Mouse (Mus musculus) stomach, embryonic 14.5 days (tissue): ENCODE results near the gene Syn3. TPM values are rescaled to one million over a fixed set of nuclear protein-coding genes. Genes with fewer than 3 reads are reported as not detected.

Experiments used
- ATAC-seq: fragments of 200-750 bp; cut with Nextera tagmentation; 2 replicates; pipeline ENCODE4 v1.8.0; 2017; ENCODE audit warnings: low read depth, moderate TSS enrichment; ENCODE audit not compliant: insufficient number of reproducible peaks, insufficient read depth, low FRiP score
- H3K27ac ChIP-seq: fragments of 300-500 bp; sonication (generic); 2 replicates; pipeline ENCODE4 v1.5.1; 2014; ENCODE audit warnings: mild to moderate bottlenecking, low read length, moderate library complexity, mixed read lengths
- H3K27me3 ChIP-seq: fragments of 300-500 bp; sonication (generic); 2 replicates; pipeline ENCODE4 v1.6.1; 2014; ENCODE audit warnings: low read length, control low read depth, mixed read lengths; ENCODE audit not compliant: control insufficient read depth, insufficient read depth
- H3K36me3 ChIP-seq: fragments of 300-500 bp; sonication (generic); 2 replicates; pipeline ENCODE4 v1.6.1; 2014; ENCODE audit warnings: mild to moderate bottlenecking, control low read depth, low read length, moderate library complexity, mixed read lengths; ENCODE audit not compliant: control insufficient read depth, insufficient read depth
- H3K4me1 ChIP-seq: fragments of 300-500 bp; sonication (generic); 2 replicates; pipeline ENCODE4 v1.6.1; 2014; ENCODE audit warnings: low read length, control low read depth, mixed read lengths; ENCODE audit not compliant: control insufficient read depth, insufficient read depth
- H3K4me2 ChIP-seq: fragments of 300-500 bp; sonication (generic); replicated peaks from 2 replicates; pipeline ENCODE4 v1.6.1; 2014; ENCODE audit warnings: low read depth, low read length, control low read depth
- H3K4me3 ChIP-seq: fragments of 300-500 bp; sonication (generic); 2 replicates; pipeline ENCODE4 v1.5.1; 2014; ENCODE audit warnings: low read depth, low read length, control low read depth
- H3K9ac ChIP-seq: fragments of 300-500 bp; sonication (generic); replicated peaks from 2 replicates; pipeline ENCODE4 v1.6.1; 2014; ENCODE audit warnings: low read depth, mild to moderate bottlenecking, control low read depth, low read length, moderate library complexity, mixed read lengths
- H3K9me3 ChIP-seq: fragments of 300-500 bp; sonication (generic); 2 replicates; pipeline ENCODE4 v1.6.1; 2016; ENCODE audit warnings: low read depth, low read length, control low read depth; ENCODE audit not compliant: control insufficient read depth
- WGBS: fragments of 180-500 bp; shearing (Covaris S2); extraction: QIAGEN DNeasy Blood & Tissue Kit; methylation state at CpG from one replicate; pipeline ENCODE4 v1.1.7; 2014; 5-methylcytosine and 5-hydroxymethylcytosine counted together
- polyA plus RNA-seq: library from polyadenylated mRNA; unstranded; fragments of >200 nt; fragmentation: Nextera tagmentation; extraction: Ambion mirVana; gene quantifications from 2 replicates; pipeline ENCODE4 v1.2.1, GENCODE M21; 2014

Gene Syn3
- polyA plus RNA-seq, 1 experiment from 2014 or later, result 5.8 TPM

GRCm38 (mm10) chr10:86168084-86168483 is 330.6 kb downstream of the Syn3 start:
- peaks cover 6% of the 10 kb centered on the region; the same call in 1 of the 2 replicates for H3K4me1 ChIP-seq
- H3K9ac ChIP-seq, result no peak overlapping the region
- WGBS, result 84% methylated on average over 2 of the region's 2 CpGs
- H3K4me2 ChIP-seq, result no peak overlapping the region
- H3K27ac ChIP-seq, result no peak overlapping the region
- ATAC-seq, result no peak
- H3K4me3 ChIP-seq, result no peak overlapping the region
- H3K36me3 ChIP-seq, result no peaks in the 10 kb centered on the region
- H3K9me3 ChIP-seq, result no peaks in the 10 kb centered on the region
- no peaks in the 10 kb centered on the region for H3K27me3 ChIP-seq

GRCm38 (mm10) chr10:86166854-86167268 is 331.8 kb downstream of the Syn3 start:
- WGBS, result 3% methylated on average over 4 of the region's 4 CpGs
- no peaks in the 10 kb centered on the region for H3K27me3 ChIP-seq
- no peak overlapping the region for H3K4me2 ChIP-seq
- H3K4me3 ChIP-seq, result no peak overlapping the region
- H3K27ac ChIP-seq, result peak overlapping the region; percentile 66; the same call in 1 of the 2 replicates
- peaks cover 6% of the 10 kb centered on the region; the same call in 1 of the 2 replicates for H3K4me1 ChIP-seq
- no peak overlapping the region for H3K9ac ChIP-seq
- no peaks in the 10 kb centered on the region for H3K36me3 ChIP-seq
- no peak for ATAC-seq
- H3K9me3 ChIP-seq, result no peaks in the 10 kb centered on the region

- H3K9me3 ChIP-seq, result no peaks in the 10 kb centered on the region
- 39% methylated on average over 3 of the region's 3 CpGs for WGBS
- no peak overlapping the region for H3K27ac ChIP-seq
- no peak for ATAC-seq
- no peak overlapping the region for H3K4me3 ChIP-seq
- H3K9ac ChIP-seq, result no peak overlapping the region
- H3K4me2 ChIP-seq, result no peak overlapping the region
- peaks cover 8% of the 10 kb centered on the region; the same call in 1 of the 2 replicates for H3K4me1 ChIP-seq
- H3K36me3 ChIP-seq, result no peaks in the 10 kb centered on the region
- H3K27me3 ChIP-seq, result no peaks in the 10 kb centered on the region
Observed at GRCm38 (mm10) chr10:86164098-86164497, 334.6 kb downstream of the Syn3 start.

- no peak for ATAC-seq
- no peak overlapping the region for H3K27ac ChIP-seq
Observed at GRCm38 (mm10) chr10:86161783-86162271, 336.9 kb downstream of the Syn3 start.

GRCm38 (mm10) chr10:86158198-86158899 is 340.3 kb downstream of the Syn3 start:
- ATAC-seq, result no peak
- Histone ChIP-seq H3K27ac (no peak overlapping the region), H3K36me3 (no peaks in the 10 kb centered on the region), H3K9me3 (no peaks in the 10 kb centered on the region), H3K9ac (no peak overlapping the region), H3K4me1 (peaks cover 4% of the 10 kb centered on the region; the same call in 1 of the 2 replicates), H3K27me3 (no peaks in the 10 kb centered on the region), H3K4me2 (no peak overlapping the region), H3K4me3 (no peak overlapping the region)
- WGBS, result 80% methylated on average over 8 of the region's 8 CpGs

More at GRCm38 (mm10) chr10:86161783-86162271, 336.9 kb downstream of the Syn3 start:
- no peak overlapping the region for H3K9ac ChIP-seq
- 63% methylated on average over 6 of the region's 6 CpGs for WGBS
- no peaks in the 10 kb centered on the region for H3K36me3 ChIP-seq
- H3K4me2 ChIP-seq, result no peak overlapping the region
- H3K27me3 ChIP-seq, result no peaks in the 10 kb centered on the region
- H3K4me1 ChIP-seq, result peaks cover 7% of the 10 kb centered on the region; the same call in 1 of the 2 replicates
- no peaks in the 10 kb centered on the region for H3K9me3 ChIP-seq
- H3K4me3 ChIP-seq, result no peak overlapping the region

GRCm38 (mm10) chr10:86155344-86155743 is 343.4 kb downstream of the Syn3 start:
- Histone ChIP-seq H3K27ac (no peak overlapping the region), H3K9me3 (no peaks in the 10 kb centered on the region), H3K4me3 (no peak overlapping the region), H3K4me1 (peaks cover 11% of the 10 kb centered on the region; the same call in 1 of the 2 replicates), H3K27me3 (no peaks in the 10 kb centered on the region), H3K9ac (no peak overlapping the region), H3K36me3 (no peaks in the 10 kb centered on the region), H3K4me2 (no peak overlapping the region)
- WGBS, result 42% methylated on average over 3 of the region's 3 CpGs
- ATAC-seq, result no peak

GRCm38 (mm10) chr10:86153221-86153620 is 345.5 kb downstream of the Syn3 start:
- Histone ChIP-seq H3K27ac (no peak overlapping the region), H3K4me3 (no peak overlapping the region), H3K4me1 (0 out of 2 replicates have a peak, but pooled peaks cover 6% of the 10 kb centered on the region), H3K9me3 (no peaks in the 10 kb centered on the region), H3K9ac (no peak overlapping the region), H3K4me2 (no peak overlapping the region), H3K36me3 (no peaks in the 10 kb centered on the region), H3K27me3 (no peaks in the 10 kb centered on the region)
- ATAC-seq, result no peak

- H3K4me1 ChIP-seq, result 0 out of 2 replicates have a peak, but pooled peaks cover 6% of the 10 kb centered on the region
- H3K36me3 ChIP-seq, result no peaks in the 10 kb centered on the region
- H3K9me3 ChIP-seq, result no peaks in the 10 kb centered on the region
- WGBS, result 56% methylated on average over 5 of the region's 5 CpGs
- H3K9ac ChIP-seq, result no peak overlapping the region
- H3K27me3 ChIP-seq, result no peaks in the 10 kb centered on the region
- H3K4me2 ChIP-seq, result no peak overlapping the region
- no peak overlapping the region; the same call in 1 of the 2 replicates for H3K27ac ChIP-seq
- no peak overlapping the region for H3K4me3 ChIP-seq
- ATAC-seq, result no peak; the same call in 1 of the 2 replicates
Observed at GRCm38 (mm10) chr10:86151357-86151756, 347.3 kb downstream of the Syn3 start.
